Mouse (Mus musculus): ENCODE measurements around the gene Hcfc1. TPM values are rescaled to one million over a fixed set of nuclear protein-coding genes. Genes with fewer than 3 reads are reported as not detected.

Hcfc1 gene
- polyA plus RNA-seq, 1 experiment from 2014 or later, result 39.1 TPM

GRCm38 (mm10) chrX:73921823-73922549 lies 44.2 kb downstream of the Hcfc1 start, which contains the start of the genes Arhgap4 and Naa10:
TSS of gene Arhgap4 (minus strand) at chrX:73921870.
TSS of gene Naa10 (minus strand) at chrX:73921944.
- H3K4me1 ChIP-seq (ENCODE audit: control insufficient read depth, insufficient read depth, low read length), result no peaks in the 10 kb centered on the region
- peak within 1 kb of the TSS; percentile 72 for H3K4me2 ChIP-seq (ENCODE audit: low read depth, low read length)
- no peaks in the 10 kb centered on the region for H3K36me3 ChIP-seq (ENCODE audit: control insufficient read depth, insufficient read depth, low read length)

GRCm38 (mm10) chrX:73921285-73921822 lies 44.8 kb downstream of the Hcfc1 start:
- Histone ChIP-seq H3K9ac (ENCODE audit: low read length) (peak overlapping the region; percentile 76), H3K9me3 (replicated peaks; ENCODE audit: control insufficient read depth, low read length) (no peaks in the 10 kb centered on the region), H3K4me3 (replicated peaks; ENCODE audit: low read length) (peak overlapping the region; percentile 60), H3K4me1 (ENCODE audit: control insufficient read depth, insufficient read depth, low read length) (no peaks in the 10 kb centered on the region), H3K27ac (ENCODE audit: low read length) (peak overlapping the region; percentile 78), H3K4me2 (ENCODE audit: low read depth, low read length) (peak overlapping the region; percentile 59), H3K27me3 (ENCODE audit: control insufficient read depth, insufficient read depth, low read length) (no peaks in the 10 kb centered on the region), H3K36me3 (ENCODE audit: control insufficient read depth, insufficient read depth, low read length) (no peaks in the 10 kb centered on the region)
- WGBS, result 17% methylated on average over 34 of the region's 34 CpGs
- ATAC-seq (ENCODE audit: insufficient read depth, low FRiP score), result peak; percentile 52

More at GRCm38 (mm10) chrX:73921823-73922549, 44.2 kb downstream of the Hcfc1 start, which contains the start of the genes Arhgap4 and Naa10:
- peak; percentile 96 for ATAC-seq (ENCODE audit: insufficient read depth, low FRiP score)
- Histone ChIP-seq H3K9me3 (replicated peaks; ENCODE audit: control insufficient read depth, low read length) (no peaks in the 10 kb centered on the region), H3K27me3 (ENCODE audit: control insufficient read depth, insufficient read depth, low read length) (no peaks in the 10 kb centered on the region), H3K4me3 (replicated peaks; ENCODE audit: low read length) (peak within 1 kb of the TSS; percentile 60), H3K9ac (ENCODE audit: low read length) (peak within 1 kb of the TSS; percentile 76), H3K27ac (ENCODE audit: low read length) (peak within 1 kb of the TSS; percentile 78)
- 17% methylated on average over 42 of the region's 43 CpGs for WGBS

- no peak overlapping the region for H3K4me3 ChIP-seq (replicated peaks; ENCODE audit: low read length)
- no peak for ATAC-seq (ENCODE audit: insufficient read depth, low FRiP score)
- H3K4me2 ChIP-seq (ENCODE audit: low read depth, low read length), result no peak overlapping the region
- no peaks in the 10 kb centered on the region for H3K36me3 ChIP-seq (ENCODE audit: control insufficient read depth, insufficient read depth, low read length)
- WGBS, result 86% methylated on average over 5 of the region's 5 CpGs
- no peaks in the 10 kb centered on the region for H3K4me1 ChIP-seq (ENCODE audit: control insufficient read depth, insufficient read depth, low read length)
- no peak overlapping the region for H3K27ac ChIP-seq (ENCODE audit: low read length)
- no peak overlapping the region for H3K9ac ChIP-seq (ENCODE audit: low read length)
- no peaks in the 10 kb centered on the region for H3K9me3 ChIP-seq (replicated peaks; ENCODE audit: control insufficient read depth, low read length)
- no peaks in the 10 kb centered on the region for H3K27me3 ChIP-seq (ENCODE audit: control insufficient read depth, insufficient read depth, low read length)
Measured at GRCm38 (mm10) chrX:73918631-73919030, 47.5 kb downstream of the Hcfc1 start.

DNA sequence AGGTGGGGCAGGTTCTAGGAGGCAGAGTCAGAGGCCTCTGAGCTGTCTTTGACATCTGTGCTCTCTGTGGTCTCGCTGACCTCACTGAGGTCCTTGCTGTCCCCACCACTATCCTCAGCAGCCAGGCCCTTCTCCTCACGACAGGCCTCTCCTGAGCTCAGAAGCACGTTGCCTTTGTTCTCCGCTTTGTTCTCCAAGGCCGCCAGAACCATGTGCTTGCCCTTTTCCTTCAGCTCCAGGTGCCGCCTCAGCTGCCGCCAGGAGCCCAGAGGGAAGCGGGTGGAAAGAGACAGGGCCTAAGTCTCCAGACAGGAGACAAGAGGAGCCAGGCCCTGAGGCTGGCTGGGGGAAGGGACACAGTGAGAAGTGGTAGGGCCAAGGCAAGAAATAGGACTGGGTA lies 49.2 kb downstream of the Hcfc1 start:
- Histone ChIP-seq H3K9ac (ENCODE audit: low read length) (no peak overlapping the region), H3K27ac (ENCODE audit: low read length) (no peak overlapping the region), H3K4me3 (replicated peaks; ENCODE audit: low read length) (no peak overlapping the region), H3K4me2 (ENCODE audit: low read depth, low read length) (no peak overlapping the region), H3K36me3 (ENCODE audit: control insufficient read depth, insufficient read depth, low read length) (no peaks in the 10 kb centered on the region), H3K4me1 (ENCODE audit: control insufficient read depth, insufficient read depth, low read length) (no peaks in the 10 kb centered on the region), H3K9me3 (replicated peaks; ENCODE audit: control insufficient read depth, low read length) (no peaks in the 10 kb centered on the region), H3K27me3 (ENCODE audit: control insufficient read depth, insufficient read depth, low read length) (no peaks in the 10 kb centered on the region)
- no peak for ATAC-seq (ENCODE audit: insufficient read depth, low FRiP score)
- WGBS, result 75% methylated on average over 8 of the region's 8 CpGs

GRCm38 (mm10) chrX:73914827-73915703 lies 51.1 kb downstream of the Hcfc1 start:
- H3K9me3 ChIP-seq (replicated peaks; ENCODE audit: control insufficient read depth, low read length), result no peaks in the 10 kb centered on the region
- peak overlapping the region; percentile 81 for H3K27ac ChIP-seq (ENCODE audit: low read length)
- peak overlapping the region; percentile 47 for H3K4me2 ChIP-seq (ENCODE audit: low read depth, low read length)
- peak; percentile 98 for ATAC-seq (ENCODE audit: insufficient read depth, low FRiP score)
- H3K9ac ChIP-seq (ENCODE audit: low read length), result peak overlapping the region; percentile 56
- 18% methylated on average over 31 of the region's 31 CpGs for WGBS
- H3K4me3 ChIP-seq (replicated peaks; ENCODE audit: low read length), result peak overlapping the region; percentile 23
- H3K36me3 ChIP-seq (ENCODE audit: control insufficient read depth, insufficient read depth, low read length), result no peaks in the 10 kb centered on the region
- H3K27me3 ChIP-seq (ENCODE audit: control insufficient read depth, insufficient read depth, low read length), result no peaks in the 10 kb centered on the region
- H3K4me1 ChIP-seq (ENCODE audit: control insufficient read depth, insufficient read depth, low read length), result no peaks in the 10 kb centered on the region

GRCm38 (mm10) chrX:73911588-73911987 lies 54.6 kb downstream of the Hcfc1 start:
- Histone ChIP-seq H3K4me2 (ENCODE audit: low read depth, low read length) (0 out of 2 replicates have a peak overlapping the region, but pooled peaks have one; percentile 45), H3K4me1 (ENCODE audit: control insufficient read depth, insufficient read depth, low read length) (no peaks in the 10 kb centered on the region), H3K9ac (ENCODE audit: low read length) (no peak overlapping the region), H3K36me3 (ENCODE audit: control insufficient read depth, insufficient read depth, low read length) (no peaks in the 10 kb centered on the region), H3K27me3 (ENCODE audit: control insufficient read depth, insufficient read depth, low read length) (no peaks in the 10 kb centered on the region; the same call in 1 of the 2 replicates), H3K4me3 (replicated peaks; ENCODE audit: low read length) (no peak overlapping the region), H3K9me3 (replicated peaks; ENCODE audit: control insufficient read depth, low read length) (no peaks in the 10 kb centered on the region), H3K27ac (ENCODE audit: low read length) (no peak overlapping the region)
- no peak for ATAC-seq (ENCODE audit: insufficient read depth, low FRiP score)
- WGBS, result 79% methylated on average over 2 of the region's 2 CpGs

- peak overlapping the region; percentile 26 for H3K4me3 ChIP-seq (replicated peaks; ENCODE audit: low read length)
- H3K4me2 ChIP-seq (ENCODE audit: low read depth, low read length), result peak overlapping the region; percentile 45
- no peak overlapping the region for H3K27ac ChIP-seq (ENCODE audit: low read length)
- H3K9me3 ChIP-seq (replicated peaks; ENCODE audit: control insufficient read depth, low read length), result no peaks in the 10 kb centered on the region
- WGBS, result 8% methylated on average over 26 of the region's 26 CpGs
- H3K36me3 ChIP-seq (ENCODE audit: control insufficient read depth, insufficient read depth, low read length), result no peaks in the 10 kb centered on the region
- no peaks in the 10 kb centered on the region for H3K4me1 ChIP-seq (ENCODE audit: control insufficient read depth, insufficient read depth, low read length)
- H3K27me3 ChIP-seq (ENCODE audit: control insufficient read depth, insufficient read depth, low read length), result no peaks in the 10 kb centered on the region; the same call in 1 of the 2 replicates
- no peak overlapping the region; the same call in 1 of the 2 replicates for H3K9ac ChIP-seq (ENCODE audit: low read length)
- ATAC-seq (ENCODE audit: insufficient read depth, low FRiP score), result no peak
Measured at GRCm38 (mm10) chrX:73911156-73911555, 55.0 kb downstream of the Hcfc1 start.

- Histone ChIP-seq H3K4me2 (ENCODE audit: low read depth, low read length) (no peak overlapping the region), H3K27me3 (ENCODE audit: control insufficient read depth, insufficient read depth, low read length) (no peaks in the 10 kb centered on the region; the same call in 1 of the 2 replicates), H3K9me3 (replicated peaks; ENCODE audit: control insufficient read depth, low read length) (no peaks in the 10 kb centered on the region), H3K4me1 (ENCODE audit: control insufficient read depth, insufficient read depth, low read length) (no peaks in the 10 kb centered on the region), H3K4me3 (replicated peaks; ENCODE audit: low read length) (no peak overlapping the region; the same call in 1 of the 2 replicates), H3K36me3 (ENCODE audit: control insufficient read depth, insufficient read depth, low read length) (no peaks in the 10 kb centered on the region), H3K9ac (ENCODE audit: low read length) (no peak overlapping the region), H3K27ac (ENCODE audit: low read length) (no peak overlapping the region)
- no peak for ATAC-seq (ENCODE audit: insufficient read depth, low FRiP score)
Measured at GRCm38 (mm10) chrX:73910451-73910850, 55.7 kb downstream of the Hcfc1 start.

Measured in stomach, embryonic 16.5 days (tissue).